Mouse (Mus musculus): ENCODE results near the gene Ifitm10.

The Ifitm10 gene

DNA sequence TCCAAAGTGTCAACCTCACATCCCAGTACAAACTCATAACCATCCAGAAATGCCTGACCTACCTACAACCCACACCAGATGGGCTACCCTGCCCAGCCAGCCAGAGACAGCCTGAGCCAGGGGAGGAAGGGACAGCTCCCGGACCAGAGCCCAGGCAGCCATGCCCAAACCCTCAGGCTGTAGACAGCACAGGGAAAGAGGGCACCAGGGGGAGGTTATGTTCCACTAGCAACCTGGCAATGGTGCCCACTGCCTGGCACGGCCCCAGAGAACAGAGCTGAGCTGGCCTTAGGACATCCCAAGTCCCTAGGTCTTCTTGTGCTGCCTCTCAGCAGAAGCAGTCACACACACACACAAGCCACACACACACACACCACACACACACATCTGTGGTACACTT lies 4.7 kb downstream of the Ifitm10 start:
- CTCF ChIA-PET = no interaction called here

DNA sequence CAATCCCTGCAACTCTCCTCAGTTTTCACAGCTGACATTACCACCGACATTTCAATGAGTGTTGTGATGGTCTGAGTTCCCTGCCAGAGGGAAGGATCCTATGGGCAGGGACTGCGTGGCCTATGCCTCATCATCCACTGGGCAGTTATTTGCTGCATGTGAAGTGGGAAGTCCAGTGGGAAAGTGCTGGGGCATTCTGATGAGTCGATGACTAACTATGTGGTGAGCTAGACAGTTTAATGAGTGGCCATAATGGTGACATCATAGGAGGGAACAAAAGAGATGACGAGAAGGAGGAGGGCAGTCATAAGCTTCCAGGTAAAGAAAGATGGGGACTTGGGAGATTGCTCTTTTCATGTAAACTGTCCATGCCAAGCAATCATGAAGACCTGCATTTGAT lies 10.4 kb downstream of the Ifitm10 start:
- CTCF ChIA-PET = no interaction called here

- CTCF ChIA-PET = no interaction called here
Observed at GRCm38 (mm10) chr7:142360743-142361142, 12.8 kb downstream of the Ifitm10 start.

- CTCF ChIA-PET = no interaction called here
Observed at GRCm38 (mm10) chr7:142359129-142359528, 14.4 kb downstream of the Ifitm10 start.

DNA sequence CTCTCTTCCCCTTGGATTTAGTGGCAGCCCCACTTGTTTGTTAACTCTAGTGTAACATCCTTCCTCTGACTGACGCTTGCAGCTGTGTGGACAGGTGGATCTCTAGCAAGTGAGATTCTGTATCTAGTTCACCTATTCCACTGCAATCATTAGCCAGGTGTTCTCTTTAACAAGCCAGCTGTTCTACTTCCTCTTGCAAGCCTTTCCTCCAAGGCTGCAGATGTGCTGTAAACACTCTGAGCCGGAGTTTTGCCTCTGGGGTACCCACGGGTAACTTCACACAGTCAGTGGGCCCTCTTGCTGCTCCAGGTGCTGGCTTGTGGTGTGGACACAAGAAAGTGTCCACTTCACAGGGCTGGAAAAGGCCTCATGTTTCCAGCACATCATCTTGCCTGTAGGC lies 16.0 kb downstream of the Ifitm10 start:
- CTCF ChIA-PET = interaction anchor here (0.6 kb wide), 1 partner anchor 96 kb away, joined by 4 read pairs; no protein-coding TSS in a partner anchor

- CTCF ChIA-PET = no interaction called here
Observed at GRCm38 (mm10) chr7:142354661-142355233, 18.8 kb downstream of the Ifitm10 start.

DNA sequence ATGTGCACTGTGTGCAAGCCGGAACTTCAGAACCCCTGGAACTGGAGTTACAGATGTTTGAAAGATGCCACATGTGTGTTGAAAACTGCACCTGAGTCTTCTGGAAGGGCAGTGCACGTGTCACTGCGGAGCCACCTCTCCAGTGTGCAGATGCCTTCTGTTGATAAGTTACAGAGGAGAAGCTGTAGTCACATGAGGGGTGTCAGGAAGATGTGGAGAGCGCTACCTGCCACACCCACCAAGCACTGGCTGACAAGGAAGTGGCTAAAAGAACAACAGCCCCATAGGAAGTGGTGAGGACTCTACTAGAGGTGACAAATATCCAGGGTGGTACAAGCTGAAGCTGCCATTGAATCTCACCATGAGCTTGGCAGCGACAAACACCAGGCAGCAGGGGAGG lies 19.7 kb downstream of the Ifitm10 start:
- CTCF ChIA-PET = no interaction called here

DNA sequence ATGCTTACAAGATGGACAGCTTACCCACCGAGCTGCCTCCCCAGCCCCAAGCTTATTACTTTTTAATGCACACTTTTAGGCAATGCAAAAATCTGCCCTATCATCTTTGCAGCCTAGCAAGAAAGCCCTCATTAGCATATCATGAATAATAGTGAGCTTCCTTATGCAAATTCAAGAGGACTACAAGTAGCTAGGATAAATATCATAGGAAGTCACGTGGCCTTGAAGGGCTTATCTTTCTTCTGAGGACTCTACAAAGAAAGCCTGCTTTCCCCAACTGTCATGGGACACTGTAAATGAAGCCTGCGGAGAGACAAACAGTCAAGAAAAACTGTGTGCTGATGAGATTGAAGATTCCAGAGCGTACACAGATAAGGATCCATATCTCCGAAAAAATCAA lies 22.0 kb downstream of the Ifitm10 start:
- CTCF ChIA-PET = no interaction called here

GRCm38 (mm10) chr7:142349308-142349961 lies 24.1 kb downstream of the Ifitm10 start:
- CTCF ChIA-PET = no interaction called here

GRCm38 (mm10) chr7:142347542-142347941 lies 26.0 kb downstream of the Ifitm10 start:
- CTCF ChIA-PET = no interaction called here

DNA sequence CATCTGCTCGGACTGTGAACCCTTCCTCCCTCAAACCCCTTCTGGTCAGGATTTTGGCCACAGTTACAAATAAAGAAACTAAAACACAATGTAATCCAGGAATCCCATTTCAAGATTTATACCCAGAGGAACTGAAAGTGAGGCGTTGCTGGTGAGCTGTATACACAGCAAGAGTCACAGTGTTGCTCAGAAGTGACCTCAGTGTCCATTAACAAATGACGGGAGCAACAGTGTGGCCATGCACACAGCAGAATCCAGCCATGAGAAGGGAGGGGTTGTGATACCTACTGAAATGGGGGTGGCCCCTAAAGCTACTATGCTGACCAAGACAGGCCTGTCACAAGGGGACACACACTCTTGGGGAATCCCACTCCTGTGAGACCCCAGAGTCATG lies 31.3 kb downstream of the Ifitm10 start:
- CTCF ChIA-PET = no interaction called here

- CTCF ChIA-PET = no interaction called here
Observed at GRCm38 (mm10) chr7:142341564-142342246, 31.8 kb downstream of the Ifitm10 start.

- CTCF ChIA-PET = no interaction called here
Observed at GRCm38 (mm10) chr7:142340269-142340970, 33.1 kb downstream of the Ifitm10 start.

- CTCF ChIA-PET = interaction anchor here (1.1 to 2.3 kb wide), 4 partner anchors 74 to 105 kb away, joined by 3 to 8 read pairs (median 6); no protein-coding TSS in a partner anchor
Observed at GRCm38 (mm10) chr7:142335151-142335550, 38.4 kb downstream of the Ifitm10 start.

DNA sequence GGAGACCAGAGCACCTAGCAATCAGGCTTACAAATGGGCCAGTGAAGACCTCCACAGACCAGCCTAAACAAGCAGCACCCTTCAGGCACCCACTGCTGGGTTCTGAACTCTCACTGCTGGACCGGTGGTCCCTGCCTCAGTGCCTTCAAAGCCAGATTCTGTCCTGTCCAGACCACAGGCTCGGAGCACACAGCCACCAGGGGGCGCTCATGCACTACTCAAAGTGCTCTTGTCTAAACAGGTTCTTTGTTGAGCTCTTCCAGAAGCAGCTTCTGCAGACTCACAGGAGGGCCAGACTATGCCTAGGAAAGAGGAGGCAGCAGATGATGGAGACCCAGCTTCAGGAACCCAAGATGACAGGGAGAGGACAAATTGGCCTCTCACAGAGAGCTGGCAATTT lies 39.3 kb downstream of the Ifitm10 start:
- CTCF ChIA-PET = interaction anchor here (0.6 to 2.3 kb wide), 9 partner anchors 13 to 340 kb away, joined by 3 to 8 read pairs (median 4); no protein-coding TSS in a partner anchor

DNA sequence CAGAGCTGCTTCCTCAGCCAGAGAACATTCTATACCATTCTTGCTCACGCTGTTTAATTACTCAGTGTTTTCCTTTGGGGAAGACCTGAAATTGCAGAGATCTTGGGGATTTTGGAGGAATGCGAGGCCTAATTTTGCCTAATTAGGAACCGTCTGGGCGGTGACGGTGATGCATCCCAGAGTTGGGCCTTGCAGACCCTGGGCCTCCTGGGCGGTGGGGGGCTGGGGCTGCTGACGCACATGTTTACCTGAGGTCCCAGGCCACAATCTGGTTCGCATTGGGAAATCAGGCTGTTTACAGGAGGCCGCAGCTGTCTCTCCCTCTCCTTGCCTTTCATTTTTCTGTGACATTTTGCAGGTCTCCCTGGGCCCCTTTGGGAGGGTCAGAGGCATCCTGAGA lies 40.8 kb downstream of the Ifitm10 start:
- CTCF ChIA-PET = interaction anchor here (0.6 to 2.3 kb wide), 2 partner anchors 107 to 255 kb away, joined by 4 to 8 read pairs; no protein-coding TSS in a partner anchor

GRCm38 (mm10) chr7:142331281-142331680 lies 42.3 kb downstream of the Ifitm10 start:
- CTCF ChIA-PET = interaction anchor here (0.6 to 0.7 kb wide), 2 partner anchors 43 to 167 kb away, joined by 3 to 5 read pairs; no protein-coding TSS in a partner anchor

DNA sequence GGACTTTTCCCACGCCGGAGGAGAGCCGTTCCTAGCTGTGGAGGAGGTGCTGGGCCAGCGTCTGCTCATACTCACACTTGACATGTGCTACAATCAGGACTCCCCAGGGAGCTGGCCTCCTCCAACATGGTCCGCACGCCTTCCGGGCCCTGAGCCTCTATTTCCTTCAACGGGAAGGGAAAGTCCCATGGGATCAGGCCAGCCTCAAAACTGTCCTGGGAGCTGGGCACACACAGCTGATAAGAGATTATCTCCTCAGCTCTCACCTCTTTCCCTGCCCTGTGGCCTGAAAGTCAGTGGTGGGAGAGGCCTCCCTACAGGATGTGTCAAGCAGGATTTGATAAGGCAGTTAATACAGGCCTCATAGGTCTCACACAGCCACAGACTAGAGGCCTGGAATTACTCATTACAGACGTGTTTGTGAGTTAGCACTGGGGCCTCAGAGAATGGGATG lies 43.3 kb downstream of the Ifitm10 start:
- CTCF ChIA-PET = interaction anchor here (0.7 kb wide), 1 partner anchor 105 kb away, joined by 3 read pairs; no protein-coding TSS in a partner anchor

GRCm38 (mm10) chr7:142328507-142328906 lies 45.0 kb downstream of the Ifitm10 start:
- CTCF ChIA-PET = interaction anchor here (0.8 kb wide), 1 partner anchor 206 kb away, joined by 13 read pairs; no protein-coding TSS in a partner anchor

DNA sequence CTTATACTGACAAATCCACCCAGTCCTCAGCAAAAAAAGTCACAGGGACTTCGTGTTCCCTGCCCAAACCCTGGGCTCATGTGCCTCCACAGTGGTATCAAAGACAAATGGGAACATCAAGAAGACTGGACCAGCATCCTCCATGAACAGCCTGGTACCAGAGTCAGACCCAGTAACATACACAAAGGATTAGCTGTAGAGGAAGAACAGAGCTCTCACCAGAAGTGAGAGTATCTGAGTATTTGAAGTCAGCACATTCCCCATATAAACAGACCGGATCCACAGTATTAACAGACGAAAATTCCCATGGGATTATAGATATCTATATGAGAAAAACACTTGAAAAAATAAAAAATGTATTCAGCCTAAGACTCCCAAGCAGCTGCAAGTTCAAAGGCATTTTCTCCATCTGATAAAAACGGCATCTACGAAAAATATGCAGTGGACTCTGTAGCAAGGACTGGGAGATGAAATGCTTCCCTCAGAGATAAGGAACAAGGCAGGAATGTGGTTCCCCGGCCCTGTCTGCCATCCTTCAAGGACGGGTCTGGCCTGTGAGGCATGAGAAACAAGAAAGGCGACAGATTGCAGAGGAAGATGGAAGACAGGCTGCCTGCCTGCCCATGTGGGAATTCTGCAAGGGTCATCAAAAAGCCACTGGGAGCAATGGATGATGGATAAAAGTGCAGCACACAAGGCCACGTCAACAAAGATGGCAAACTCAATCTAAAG lies 46.7 kb downstream of the Ifitm10 start:
- CTCF ChIA-PET = no interaction called here

GRCm38 (mm10) chr7:142323396-142324117 lies 50.0 kb downstream of the Ifitm10 start:
- CTCF ChIA-PET = no interaction called here

Measured in spleen, embryonic (tissue).